Mouse (Mus musculus) thymus, adult 2 months (tissue): ENCODE results near the gene Lgi2.

Source experiments
- CTCF ChIP-seq: fragments of 200-500 bp; IDR thresholded peaks from 2 replicates; pipeline ENCODE4 v1.5.1; 2012; ENCODE audit warnings: mild to moderate bottlenecking, control low read depth, low read length, moderate library complexity, borderline replicate concordance; ENCODE audit not compliant: control insufficient read depth, poor library complexity, insufficient read depth; ENCODE audit errors: extremely low read depth
- POLR2A ChIP-seq: fragments of 200-500 bp; IDR thresholded peaks from 2 replicates; pipeline ENCODE4 v1.6.1; 2012; ENCODE audit warnings: mild to moderate bottlenecking, low read length, control low read depth, moderate library complexity; ENCODE audit not compliant: control insufficient read depth, poor library complexity, insufficient read depth; ENCODE audit errors: extremely low read depth

DNA sequence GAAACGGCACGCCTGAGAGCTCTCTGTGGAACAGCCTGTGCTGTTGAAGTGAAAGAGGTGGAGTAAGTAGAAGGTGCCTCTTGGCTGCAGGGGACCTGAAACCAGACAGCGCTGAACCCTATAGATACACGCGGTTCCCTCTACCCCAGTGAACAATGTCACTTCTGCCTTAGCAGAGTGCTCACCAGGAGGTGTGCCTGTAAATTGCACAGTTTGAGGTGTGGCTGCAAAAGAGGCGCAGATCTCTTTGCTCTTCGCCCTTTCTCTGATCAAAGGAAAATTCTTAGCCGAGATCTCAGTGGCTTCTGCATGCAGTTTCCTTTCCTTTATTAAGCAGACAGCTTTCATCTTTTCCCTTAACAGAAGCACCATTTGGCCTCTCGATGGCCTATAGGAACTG lies 49.2 kb upstream of the Lgi2 start:
- TF ChIP-seq POLR2A: no peak
- no peak for TF ChIP-seq CTCF
